Mouse (Mus musculus) E14TG2a.4 (cell line): Measurements from ENCODE around the gene Ubxn10.

ENCODE experiments used
- CTCF ChIP-seq: conservative IDR thresholded peaks from 2 replicates; pipeline ENCODE4 v1.5.1; 2014; ENCODE audit warnings: low read length
- NANOG ChIP-seq: IDR thresholded peaks from 2 replicates; pipeline ENCODE4 v1.6.1; 2014; ENCODE audit warnings: borderline replicate concordance, low read length, mixed read lengths
- POU5F1 ChIP-seq: IDR thresholded peaks from 2 replicates; pipeline ENCODE4 v1.6.1; 2014; ENCODE audit warnings: low read length, borderline replicate concordance

- TF ChIP-seq CTCF, result no peak
- no peak for TF ChIP-seq POU5F1
- TF ChIP-seq NANOG, result no peak
Observed at GRCm38 (mm10) chr4:138753608-138754007, 16.6 kb upstream of the Ubxn10 start.
